Mouse (Mus musculus): ENCODE results near the gene Olfr1309. TPM values are rescaled to one million over a fixed set of nuclear protein-coding genes. Genes with fewer than 3 reads are reported as not detected.
"Not testable (repeated sequence)": the region's sequence is repeated elsewhere in the genome, so short reads cannot be mapped to it uniquely, and the experiment has no call there.

Gene Olfr1309
- not detected in 2 replicates for polyA plus RNA-seq (2015; fragmentation: Nextera tagmentation; extraction: Ambion mirVana)

DNA sequence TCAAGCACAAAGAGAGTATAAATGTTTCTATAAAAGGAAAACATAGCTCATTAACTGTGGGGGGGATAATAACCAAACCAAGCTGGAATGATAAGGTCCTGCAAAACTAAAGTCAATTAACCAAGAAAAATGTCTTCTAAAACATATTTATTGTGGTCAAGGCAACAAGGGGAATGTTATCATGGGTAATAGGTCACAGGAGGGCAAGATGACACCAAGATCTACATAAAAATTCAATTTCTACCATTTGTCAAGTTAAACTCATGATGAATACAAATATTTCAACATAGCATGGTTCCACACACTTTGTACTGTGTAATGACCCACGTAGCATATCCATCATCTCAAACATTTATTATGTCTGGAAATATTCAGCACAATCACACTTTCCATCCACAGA, at the start of gene Olfr1309:
Olfr1309 (minus strand) TSS at position 101 of the 400 bp plus-strand sequence.
- H3K27me3 ChIP-seq = no peaks in the 10 kb centered on the region
- no peaks in the 10 kb centered on the region for H3K36me3 ChIP-seq (ENCODE audit: poor library complexity, severe bottlenecking)
- H3K4me1 ChIP-seq = no peaks in the 10 kb centered on the region
- ATAC-seq = no peak
- H3K9ac ChIP-seq = no peak within 1 kb of the TSS
- H3K27ac ChIP-seq = no peak within 1 kb of the TSS
- H3K9me3 ChIP-seq (replicated peaks) = no peaks in the 10 kb centered on the region
- H3K4me3 ChIP-seq = no peak within 1 kb of the TSS
- H3K4me2 ChIP-seq = no peak within 1 kb of the TSS
- 67% methylated on average over 1 of the region's 1 CpGs for WGBS

DNA sequence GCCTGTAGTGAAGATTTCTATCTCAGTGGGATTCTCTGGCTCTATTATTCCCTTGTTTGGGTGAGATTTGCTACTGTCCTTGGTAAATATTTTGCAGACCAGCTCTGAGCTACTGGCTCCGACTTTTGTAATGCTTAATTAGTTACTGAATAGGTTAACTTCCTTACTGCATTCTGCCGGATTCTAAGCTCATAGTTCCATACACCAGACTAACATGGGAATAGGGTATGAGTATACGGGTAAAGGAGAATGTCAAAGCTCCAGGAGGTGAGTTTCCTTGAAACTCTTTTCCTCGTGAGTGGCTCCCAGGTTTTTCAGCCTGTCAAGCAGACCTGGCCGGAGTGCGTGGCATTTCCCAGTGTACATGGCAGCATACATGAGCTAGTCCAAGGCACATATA, 36.9 kb upstream of the Olfr1309 start:
- 55% methylated on average over 6 of the region's 6 CpGs for WGBS
- not testable (repeated sequence) for H3K9ac ChIP-seq; H3K27ac ChIP-seq; H3K4me2 ChIP-seq; H3K36me3 ChIP-seq (ENCODE audit: poor library complexity, severe bottlenecking); ATAC-seq; H3K4me1 ChIP-seq; H3K4me3 ChIP-seq; H3K27me3 ChIP-seq; H3K9me3 ChIP-seq (replicated peaks)

DNA sequence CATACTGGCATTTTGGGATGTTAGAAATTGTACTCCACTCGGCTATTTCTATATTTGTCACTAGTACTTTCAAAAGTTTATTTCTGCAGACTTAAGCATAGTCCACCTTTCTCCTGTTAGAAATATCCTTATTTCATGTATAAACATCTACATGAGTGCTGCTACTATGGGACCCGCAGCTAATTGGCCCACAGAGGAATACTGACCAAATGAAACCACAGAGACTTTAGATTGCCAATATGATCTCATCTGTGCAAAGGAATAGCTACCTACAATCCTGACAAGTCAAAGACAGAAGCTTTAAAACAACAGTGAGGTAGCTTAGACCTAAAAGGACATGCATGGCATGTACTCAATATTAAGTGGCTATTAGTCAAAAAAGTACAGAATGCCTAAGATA, 34.2 kb upstream of the Olfr1309 start, which contains the start of gene Olfr1311:
Olfr1311 (minus strand) TSS at position 101 of the 400 bp plus-strand sequence.
- ATAC-seq = no peak
- 90% methylated on average over 2 of the region's 2 CpGs for WGBS
- Histone ChIP-seq H3K27me3 (no peaks in the 10 kb centered on the region), H3K4me3 (no peak within 1 kb of the TSS), H3K4me2 (no peak within 1 kb of the TSS), H3K27ac (no peak within 1 kb of the TSS), H3K36me3 (ENCODE audit: poor library complexity, severe bottlenecking) (no peaks in the 10 kb centered on the region), H3K9me3 (replicated peaks) (no peaks in the 10 kb centered on the region), H3K9ac (no peak within 1 kb of the TSS), H3K4me1 (no peaks in the 10 kb centered on the region)

DNA sequence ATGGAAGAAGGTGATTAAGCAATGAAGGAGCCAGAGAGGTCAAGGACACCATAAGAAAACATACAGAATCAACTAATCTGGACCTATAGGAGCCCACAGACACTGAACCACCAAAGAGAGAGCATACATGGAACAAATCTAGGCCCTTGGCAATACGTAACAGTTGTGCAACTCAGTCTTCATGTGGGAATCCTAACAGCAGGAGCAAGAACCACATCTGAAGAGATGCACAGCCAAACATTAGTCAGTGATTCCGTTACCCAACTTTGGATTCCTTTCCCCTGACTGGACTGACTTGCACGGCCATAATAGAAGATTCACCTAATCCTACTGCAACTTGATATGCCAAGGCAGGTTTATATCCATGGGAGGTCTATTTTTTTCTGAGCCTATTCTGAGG, 24.8 kb upstream of the Olfr1309 start:
- Histone ChIP-seq H3K27me3 (no peaks in the 10 kb centered on the region), H3K36me3 (ENCODE audit: poor library complexity, severe bottlenecking) (no peaks in the 10 kb centered on the region), H3K4me3 (no peak overlapping the region), H3K9ac (no peak overlapping the region), H3K4me1 (no peaks in the 10 kb centered on the region), H3K27ac (no peak overlapping the region), H3K9me3 (replicated peaks) (no peaks in the 10 kb centered on the region), H3K4me2 (no peak overlapping the region)
- ATAC-seq = no peak
- 75% methylated on average over 3 of the region's 3 CpGs for WGBS

DNA sequence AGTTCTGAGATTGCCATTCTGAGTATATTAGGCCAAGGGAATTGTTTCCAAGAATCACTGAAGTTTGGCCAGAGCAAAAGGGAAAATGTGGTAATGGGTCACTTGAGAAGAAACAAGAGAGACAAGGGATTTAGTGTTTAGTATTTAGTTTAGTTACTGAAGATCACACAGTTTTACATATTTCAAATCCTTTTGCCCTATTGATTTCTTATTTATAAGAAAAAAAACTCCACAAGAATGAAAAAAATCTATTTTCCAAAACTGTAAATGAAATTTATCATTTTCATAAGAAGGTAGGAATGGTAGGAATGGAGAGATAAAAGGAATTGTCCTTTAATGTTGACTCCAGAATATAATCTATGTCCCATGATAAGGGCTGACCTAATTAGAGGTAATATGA, 22.5 kb upstream of the Olfr1309 start, which contains the start of gene Olfr1310:
Olfr1310 (minus strand) TSS at position 101 of the 400 bp plus-strand sequence.
- no peaks in the 10 kb centered on the region for H3K27me3 ChIP-seq
- H3K9me3 ChIP-seq (replicated peaks) = no peaks in the 10 kb centered on the region
- H3K4me1 ChIP-seq = no peaks in the 10 kb centered on the region
- no peak within 1 kb of the TSS for H3K4me3 ChIP-seq
- H3K27ac ChIP-seq = no peak within 1 kb of the TSS
- H3K36me3 ChIP-seq (ENCODE audit: poor library complexity, severe bottlenecking) = no peaks in the 10 kb centered on the region
- no peak within 1 kb of the TSS for H3K4me2 ChIP-seq
- H3K9ac ChIP-seq = no peak within 1 kb of the TSS
- no peak for ATAC-seq

DNA sequence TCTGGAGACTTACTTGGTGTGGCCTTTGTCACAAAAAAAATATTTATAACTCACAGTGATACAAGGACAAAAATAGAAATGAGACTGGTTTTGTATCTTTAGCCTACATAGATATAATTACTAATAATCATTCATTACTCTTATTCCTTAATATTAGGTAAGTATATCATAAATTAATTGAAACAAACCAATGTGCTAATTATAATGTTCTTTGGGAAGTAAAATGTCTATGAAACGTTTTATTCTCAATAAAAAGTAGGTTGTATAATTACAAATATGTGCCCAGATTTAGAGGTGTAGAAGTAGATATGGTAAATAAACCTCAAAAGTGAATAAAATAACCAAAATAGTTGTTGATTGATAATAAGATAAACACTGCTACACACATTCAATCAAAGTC, 25.2 kb downstream of the Olfr1309 start, which contains the start of gene Olfr1308:
Olfr1308 (minus strand) TSS at position 101 of the 400 bp plus-strand sequence.
- H3K9ac ChIP-seq = no peak within 1 kb of the TSS
- no peaks in the 10 kb centered on the region for H3K27me3 ChIP-seq
- ATAC-seq = no peak
- H3K36me3 ChIP-seq (ENCODE audit: poor library complexity, severe bottlenecking) = no peaks in the 10 kb centered on the region
- no peaks in the 10 kb centered on the region for H3K9me3 ChIP-seq (replicated peaks)
- no peak within 1 kb of the TSS for H3K4me2 ChIP-seq
- H3K4me3 ChIP-seq = no peak within 1 kb of the TSS
- H3K4me1 ChIP-seq = no peaks in the 10 kb centered on the region
- H3K27ac ChIP-seq = no peak within 1 kb of the TSS
- WGBS = 62% methylated on average over 1 of the region's 1 CpGs

DNA sequence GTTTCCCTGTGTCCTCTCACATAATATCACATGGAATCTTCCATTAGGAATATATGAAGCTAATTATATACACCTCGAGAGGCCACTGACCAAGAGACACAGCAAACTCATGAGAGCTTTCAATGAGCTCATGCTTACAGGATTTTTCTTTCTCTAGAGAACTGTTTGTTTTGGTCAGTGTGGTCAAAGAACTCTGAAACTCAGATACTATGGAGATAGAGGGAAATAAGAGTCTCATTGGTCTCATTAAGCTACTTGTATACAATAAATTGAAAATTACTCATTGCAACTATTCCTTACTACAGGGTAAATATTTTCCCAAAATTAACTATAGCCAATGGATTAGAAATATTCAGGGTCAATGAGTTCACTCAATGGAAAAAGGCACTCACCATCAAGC, 40.7 kb downstream of the Olfr1309 start, which contains the start of gene Olfr1307:
Olfr1307 (minus strand) TSS at position 101 of the 400 bp plus-strand sequence.
- no peak within 1 kb of the TSS for H3K27ac ChIP-seq
- no peaks in the 10 kb centered on the region for H3K27me3 ChIP-seq
- no peak within 1 kb of the TSS for H3K4me3 ChIP-seq
- no peak for ATAC-seq
- H3K4me2 ChIP-seq = no peak within 1 kb of the TSS
- no peak within 1 kb of the TSS for H3K9ac ChIP-seq
- H3K36me3 ChIP-seq (ENCODE audit: poor library complexity, severe bottlenecking) = no peaks in the 10 kb centered on the region
- H3K4me1 ChIP-seq = no peaks in the 10 kb centered on the region
- no peaks in the 10 kb centered on the region for H3K9me3 ChIP-seq (replicated peaks)
- 73% methylated on average over 1 of the region's 1 CpGs for WGBS

Other genes with a start within 250 kb of the Olfr1309 start
- gene Olfr1301, start 239.3 kb downstream of the Olfr1309 start, polyA plus RNA-seq (2015; fragmentation: Nextera tagmentation; extraction: Ambion mirVana) = not detected in 2 replicates
- gene Olfr1302, start 212.9 kb downstream of the Olfr1309 start, polyA plus RNA-seq (2015; fragmentation: Nextera tagmentation; extraction: Ambion mirVana) = not detected in 2 replicates
- gene Olfr1303, start 169.9 kb downstream of the Olfr1309 start, polyA plus RNA-seq (2015; fragmentation: Nextera tagmentation; extraction: Ambion mirVana) = not detected in 2 replicates
- not detected in 2 replicates for gene Olfr1305, start 113.1 kb downstream of the Olfr1309 start, polyA plus RNA-seq (2015; fragmentation: Nextera tagmentation; extraction: Ambion mirVana)
- not detected in 2 replicates for gene Olfr1306, start 74.0 kb downstream of the Olfr1309 start, polyA plus RNA-seq (2015; fragmentation: Nextera tagmentation; extraction: Ambion mirVana)
- gene Olfr1307, start 40.8 kb downstream of the Olfr1309 start, polyA plus RNA-seq (2015; fragmentation: Nextera tagmentation; extraction: Ambion mirVana) = 0.01 TPM in 2 replicates
- gene Olfr1308, start 25.3 kb downstream of the Olfr1309 start, polyA plus RNA-seq (2015; fragmentation: Nextera tagmentation; extraction: Ambion mirVana) = not detected in 2 replicates
- not detected in 2 replicates for gene Olfr1310, start 22.4 kb upstream of the Olfr1309 start, polyA plus RNA-seq (2015; fragmentation: Nextera tagmentation; extraction: Ambion mirVana)
- gene Olfr1311, start 34.1 kb upstream of the Olfr1309 start, polyA plus RNA-seq (2015; fragmentation: Nextera tagmentation; extraction: Ambion mirVana) = not detected in 2 replicates
- not detected in 2 replicates for gene Olfr1312, start 60.0 kb upstream of the Olfr1309 start, polyA plus RNA-seq (2015; fragmentation: Nextera tagmentation; extraction: Ambion mirVana)
- gene Olfr1313, start 87.6 kb upstream of the Olfr1309 start, polyA plus RNA-seq (2015; fragmentation: Nextera tagmentation; extraction: Ambion mirVana) = not detected in 2 replicates
- not detected in 2 replicates for gene Olfr1314, start 106.5 kb upstream of the Olfr1309 start, polyA plus RNA-seq (2015; fragmentation: Nextera tagmentation; extraction: Ambion mirVana)
- gene Olfr1315-ps1, start 125.2 kb upstream of the Olfr1309 start, polyA plus RNA-seq (2015; fragmentation: Nextera tagmentation; extraction: Ambion mirVana) = not detected in 2 replicates
- gene Olfr1316, start 144.7 kb upstream of the Olfr1309 start, polyA plus RNA-seq (2015; fragmentation: Nextera tagmentation; extraction: Ambion mirVana) = not detected in 2 replicates
- gene Olfr1317, start 150.0 kb upstream of the Olfr1309 start, polyA plus RNA-seq (2015; fragmentation: Nextera tagmentation; extraction: Ambion mirVana) = not detected in 2 replicates
- 0.06 TPM in 1 of 2 replicates, not detected in the other for gene Olfr1318, start 163.9 kb upstream of the Olfr1309 start, polyA plus RNA-seq (2015; fragmentation: Nextera tagmentation; extraction: Ambion mirVana)
- gene Lpcat4, start 249.2 kb upstream of the Olfr1309 start, polyA plus RNA-seq (2015; fragmentation: Nextera tagmentation; extraction: Ambion mirVana) = 9.7 and 10.6 TPM in 2 replicates

Data from forebrain, embryonic 13.5 days (tissue).